ENCODE assay signal across 8 mouse cellular contexts in the genomic region with DNA sequence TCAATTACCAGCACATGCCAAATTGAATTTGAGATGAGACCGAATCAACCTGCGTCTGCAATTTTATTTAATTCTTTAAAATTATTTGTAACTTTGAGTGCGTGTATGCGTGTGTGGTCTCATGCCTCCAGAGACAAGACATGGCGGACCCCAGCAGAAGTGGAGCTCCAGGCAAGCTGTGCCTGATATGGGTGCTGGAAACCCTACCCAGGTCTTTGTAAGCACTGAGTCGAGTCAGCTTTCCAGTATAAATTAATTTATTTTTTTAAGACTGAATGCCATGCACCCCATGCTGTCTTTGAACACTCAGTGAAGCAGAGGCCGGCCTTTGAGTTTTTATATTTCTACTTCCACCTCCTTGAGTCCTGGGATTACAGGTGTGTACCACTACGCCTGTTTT. TPM values are rescaled to one million over a fixed set of nuclear protein-coding genes. Genes with fewer than 3 reads are reported as not detected.
A peak's percentile ranks its signal among the peaks of the same experiment; 100 is the strongest.
DNase-seq lines count a peak whose midpoint lies in the region; ATAC-seq and TF ChIP-seq lines count a peak whose summit lies in the region.

No protein-coding gene starts in this region.

- no peak for TF ChIP-seq POLR2A in cortical plate, adult 2 months (IDR thresholded peaks at IDR 0.05; ENCODE audit: extremely low read depth, insufficient read depth, low read length)
- TF ChIP-seq POLR2A in myocyte (IDR thresholded peaks at IDR 0.05; ENCODE audit: insufficient read length, low read depth): no peak

- H3ac ChIP-seq in myocyte (ENCODE audit: control insufficient read depth, insufficient read length): no peak overlapping the region

- intact Hi-C loops in left cerebral cortex, adult 2 months (cut with DNase I): no loop called here
- intact Hi-C loops in left cerebral cortex, postnatal 25 days (cut with DNase I): no loop called here

- no peak overlapping the region; the same call in 1 of the 2 replicates for H3K27ac ChIP-seq in left cerebral cortex, adult 2 months
- H3K27ac ChIP-seq in cortical plate, adult 2 months (ENCODE audit: insufficient read depth, low read length): no peak overlapping the region

- no peaks in the 10 kb centered on the region for H3K27me3 ChIP-seq in myocyte (ENCODE audit: control insufficient read depth, insufficient read depth, insufficient read length)

- no peak for DNase-seq in left cerebral cortex, adult 2 months (ENCODE audit: extremely low spot score in 1 of 2, low spot score in 2 of 2)
- no peak for DNase-seq in left cerebral cortex, postnatal 25 days (ENCODE audit: low spot score in 2 of 2)
- DNase-seq in adrenal gland, postnatal 36 days: no peak
- no peak for DNase-seq in spleen, postnatal 14 days (ENCODE audit: low spot score in 2 of 2)
- DNase-seq in thymus, postnatal 14 days: no peak

- peak; percentile 1 for ATAC-seq in inflammation-experienced regulatory T-cells, adult 6 months

- peak overlapping the region; percentile 95 for H3K4me2 ChIP-seq in myocyte (ENCODE audit: low read depth)

- peak overlapping the region; percentile 81 for H3K4me3 ChIP-seq in left cerebral cortex, adult 2 months
- peak overlapping the region; percentile 59 for H3K4me3 ChIP-seq in cortical plate, adult 2 months (ENCODE audit: insufficient read depth, low read length)
- H3K4me3 ChIP-seq in myocyte: peak overlapping the region; percentile 80

- H3K79me2 ChIP-seq in myocyte (ENCODE audit: control insufficient read depth, insufficient read depth): peaks cover 13% of the 10 kb centered on the region

- no peak for TF ChIP-seq CTCF in left cerebral cortex, adult 2 months (IDR thresholded peaks at IDR 0.05)
- no peak for TF ChIP-seq CTCF in cortical plate, adult 2 months (IDR thresholded peaks at IDR 0.05; ENCODE audit: extremely low read depth, insufficient read depth, low read length)

- no peaks in the 10 kb centered on the region for H3K4me1 ChIP-seq in cortical plate, adult 2 months (ENCODE audit: control insufficient read depth, insufficient read depth, low read length)

- H3K36me3 ChIP-seq in myocyte (ENCODE audit: control insufficient read depth, insufficient read depth): no peaks in the 10 kb centered on the region

TF ChIP-seq in myocyte, 11 proteins besides CTCF, POLR2A, EP300 and RAD21:
- TF ChIP-seq SRF (IDR thresholded peaks at IDR 0.05; ENCODE audit: control insufficient read depth, insufficient read length, low read depth) (no peak), TCF3 (IDR thresholded peaks at IDR 0.05; ENCODE audit: insufficient read length, low read depth) (no peak), MYOD1 (IDR thresholded peaks at IDR 0.05; ENCODE audit: control insufficient read depth in 1 of 3, insufficient read length in 2 of 3, low read depth in 2 of 3) (no peak), MAX (IDR thresholded peaks at IDR 0.05; ENCODE audit: low read depth) (no peak)

RNA-seq across cellular contexts. Expression of a gene that starts 0.8 kb away (rescaled TPM):
- 10 to 100 TPM; 28.9 to 29.1 TPM for total RNA-seq in left cerebral cortex, adult 2 months (2021)
- total RNA-seq in left cerebral cortex, postnatal 25 days (2021): 10 to 100 TPM; 26.0 to 26.4 TPM
- polyA plus RNA-seq in cortical plate, adult 2 months (2012; rRNA removed): 22.4 and 25.3 TPM in 2 replicates
- polyA plus RNA-seq in inflammation-experienced regulatory T-cells, adult 6 months (2017; shearing (Covaris generic)): 10 to 100 TPM; 29.7 to 39.8 (median 30.4) TPM
- polyA plus RNA-seq in myocyte (2012; fragmentation: generic; extraction: Trizol): 18.7 TPM
- 10 to 100 TPM; 28.4 to 31.7 TPM for total RNA-seq in adrenal gland, postnatal 36 days (2021)
